8 mouse cellular contexts compared by ENCODE assay signal in the genomic region with DNA sequence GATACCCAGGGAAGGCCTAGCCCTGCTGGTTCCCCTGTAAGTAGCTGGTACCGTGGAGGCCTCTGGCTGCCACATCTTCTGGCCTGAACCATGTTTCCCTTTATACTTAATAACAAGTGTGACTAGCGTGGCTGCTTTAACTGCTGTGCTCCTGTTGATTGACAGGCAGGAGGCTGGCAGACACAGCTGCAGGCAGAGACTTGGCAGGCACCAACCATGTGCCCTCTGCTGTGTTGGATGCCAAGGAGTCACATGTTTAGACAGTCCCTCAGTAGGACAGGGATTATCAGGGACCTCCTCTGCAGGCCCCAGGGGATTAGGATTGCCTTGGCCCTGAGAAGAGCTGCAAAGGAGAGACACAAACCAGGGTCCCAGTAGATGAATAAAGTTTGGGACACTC. TPM values are rescaled to one million over a fixed set of nuclear protein-coding genes. Genes with fewer than 3 reads are reported as not detected.
DNase-seq lines count a peak whose midpoint lies in the region; ATAC-seq and TF ChIP-seq lines count a peak whose summit lies in the region.

No protein-coding gene starts in this region.

- no peaks in the 10 kb centered on the region for H3K4me1 ChIP-seq in heart, embryonic 12.5 days (replicated peaks)
- H3K4me1 ChIP-seq in midbrain, embryonic 14.5 days (ENCODE audit: control insufficient read depth, insufficient read depth, low read length): 0 out of 2 replicates have a peak, but pooled peaks cover 8% of the 10 kb centered on the region
- H3K4me1 ChIP-seq in midbrain, embryonic 11.5 days (ENCODE audit: control insufficient read depth, insufficient read depth, low read length): no peaks in the 10 kb centered on the region

- no peaks in the 10 kb centered on the region; the same call in 1 of the 2 replicates for H3K9me3 ChIP-seq in heart, embryonic 12.5 days (replicated peaks)
- H3K9me3 ChIP-seq in midbrain, embryonic 14.5 days (ENCODE audit: control insufficient read depth, low read length): no peaks in the 10 kb centered on the region
- H3K9me3 ChIP-seq in midbrain, embryonic 11.5 days (ENCODE audit: control insufficient read depth, low read length): no peaks in the 10 kb centered on the region

- H3K27me3 ChIP-seq in heart, embryonic 12.5 days (replicated peaks): no peaks in the 10 kb centered on the region
- no peaks in the 10 kb centered on the region for H3K27me3 ChIP-seq in midbrain, embryonic 14.5 days (ENCODE audit: control insufficient read depth, insufficient read depth, low read length)
- H3K27me3 ChIP-seq in midbrain, embryonic 11.5 days (ENCODE audit: control insufficient read depth, insufficient read depth, low read length): no peaks in the 10 kb centered on the region
- H3K27me3 ChIP-seq in myocyte (ENCODE audit: control insufficient read depth, insufficient read depth, insufficient read length): no peaks in the 10 kb centered on the region

- no peaks in the 10 kb centered on the region for H3K79me2 ChIP-seq in myocyte (ENCODE audit: control insufficient read depth, insufficient read depth)

- peak; percentile 97 for DNase-seq in heart, adult 11 months
- DNase-seq in midbrain, embryonic 14.5 days: peak; percentile 71
- no peak for DNase-seq in midbrain, embryonic 11.5 days (ENCODE audit: low spot score, missing footprints)
- DNase-seq in heart, adult 9 months (ENCODE audit: low spot score in 2 of 2): peak; percentile 64 to 66
- no peak for DNase-seq in urinary bladder, postnatal 14 days (ENCODE audit: low spot score)
- DNase-seq in left cerebral cortex, adult 9 months (ENCODE audit: low spot score in 2 of 2): no peak

- H3K36me3 ChIP-seq in heart, embryonic 12.5 days: no peaks in the 10 kb centered on the region
- no peaks in the 10 kb centered on the region for H3K36me3 ChIP-seq in midbrain, embryonic 14.5 days (ENCODE audit: control insufficient read depth, insufficient read depth, low read length)
- no peaks in the 10 kb centered on the region for H3K36me3 ChIP-seq in midbrain, embryonic 11.5 days (ENCODE audit: control insufficient read depth, insufficient read depth, low read length)
- no peaks in the 10 kb centered on the region for H3K36me3 ChIP-seq in myocyte (ENCODE audit: control insufficient read depth, insufficient read depth)

- H3K4me2 ChIP-seq in heart, embryonic 12.5 days: no peak overlapping the region
- no peak overlapping the region for H3K4me2 ChIP-seq in midbrain, embryonic 14.5 days (ENCODE audit: low read length)
- no peak overlapping the region for H3K4me2 ChIP-seq in midbrain, embryonic 11.5 days
- peak overlapping the region; percentile 26 for H3K4me2 ChIP-seq in myocyte (ENCODE audit: low read depth)

- 62% methylated on average over 2 of the region's 2 CpGs for WGBS in heart, embryonic 12.5 days
- WGBS in midbrain, embryonic 14.5 days: 43% methylated on average over 2 of the region's 2 CpGs
- WGBS in midbrain, embryonic 11.5 days: 80% methylated on average over 2 of the region's 2 CpGs

- H3ac ChIP-seq in myocyte (ENCODE audit: control insufficient read depth, insufficient read length): no peak overlapping the region

- no peak overlapping the region for H3K9ac ChIP-seq in heart, embryonic 12.5 days
- no peak overlapping the region for H3K9ac ChIP-seq in midbrain, embryonic 14.5 days (replicated peaks; ENCODE audit: low read length)
- H3K9ac ChIP-seq in midbrain, embryonic 11.5 days (ENCODE audit: low read length): no peak overlapping the region

- no peak for ATAC-seq in heart, embryonic 12.5 days (ENCODE audit: insufficient number of reproducible peaks, low FRiP score)
- peak; percentile 73 for ATAC-seq in midbrain, embryonic 14.5 days (ENCODE audit: low FRiP score, low TSS enrichment)
- ATAC-seq in midbrain, embryonic 11.5 days (ENCODE audit: low FRiP score): no peak

- no peak for TF ChIP-seq POLR2A in myocyte (IDR thresholded peaks at IDR 0.05; ENCODE audit: insufficient read length, low read depth)

- no peak overlapping the region for H3K4me3 ChIP-seq in heart, embryonic 12.5 days
- H3K4me3 ChIP-seq in midbrain, embryonic 14.5 days (replicated peaks; ENCODE audit: low read depth, low read length): no peak overlapping the region
- no peak overlapping the region for H3K4me3 ChIP-seq in midbrain, embryonic 11.5 days (ENCODE audit: low read depth, low read length)
- H3K4me3 ChIP-seq in myocyte: no peak overlapping the region

- no peak overlapping the region for H3K27ac ChIP-seq in heart, embryonic 12.5 days (ENCODE audit: poor library complexity, severe bottlenecking)
- 0 out of 2 replicates have a peak overlapping the region, but pooled peaks have one; percentile 37 for H3K27ac ChIP-seq in midbrain, embryonic 14.5 days (replicated peaks; ENCODE audit: low read depth, low read length)
- H3K27ac ChIP-seq in midbrain, embryonic 11.5 days (ENCODE audit: low read depth, low read length): no peak overlapping the region

TF ChIP-seq in myocyte, 11 proteins besides CTCF, POLR2A, EP300 and RAD21:
- TF ChIP-seq TCF3 (IDR thresholded peaks at IDR 0.05; ENCODE audit: insufficient read length, low read depth): peak; percentile 72
- no peak for TF ChIP-seq MAX (IDR thresholded peaks at IDR 0.05; ENCODE audit: low read depth)
- no peak for TF ChIP-seq POLR2AphosphoS2 (IDR thresholded peaks at IDR 0.05; ENCODE audit: insufficient read length, low read depth)
- TF ChIP-seq REST (IDR thresholded peaks at IDR 0.05; ENCODE audit: insufficient read depth, insufficient read length): no peak
- TF ChIP-seq USF1 (IDR thresholded peaks at IDR 0.05; ENCODE audit: low read depth): peak; percentile 35
- TF ChIP-seq MYOD1 (IDR thresholded peaks at IDR 0.05; ENCODE audit: control insufficient read depth in 1 of 3, insufficient read length in 2 of 3, low read depth in 2 of 3): peak; percentile 94 to 99 (median 96)
- TF ChIP-seq TCF12 (IDR thresholded peaks at IDR 0.05; ENCODE audit: insufficient read depth, poor library complexity, severe bottlenecking): peak; percentile 43
- no peak for TF ChIP-seq CEBPB (IDR thresholded peaks at IDR 0.05; ENCODE audit: insufficient read depth, poor library complexity, severe bottlenecking)
- TF ChIP-seq MYOG (IDR thresholded peaks at IDR 0.05; ENCODE audit: control insufficient read depth in 1 of 3, insufficient read depth in 1 of 3, insufficient read length in 2 of 3, low read depth in 2 of 3): peak; percentile 84 to 97 (median 86)
- no peak for TF ChIP-seq E2F4 (IDR thresholded peaks at IDR 0.05; ENCODE audit: insufficient read depth)
- no peak for TF ChIP-seq SRF (IDR thresholded peaks at IDR 0.05; ENCODE audit: control insufficient read depth, insufficient read length, low read depth)

RNA-seq across cellular contexts. Expression of gene Plet1, which starts 53.6 kb away (rescaled TPM):
- 0.44 and 0.46 TPM in 2 replicates for polyA plus RNA-seq in heart, embryonic 12.5 days (2016; fragmentation: Nextera tagmentation; extraction: Ambion mirVana)
- polyA plus RNA-seq in midbrain, embryonic 14.5 days (2014; fragmentation: Nextera tagmentation; extraction: Ambion mirVana): 0.39 and 0.50 TPM in 2 replicates
- polyA plus RNA-seq in midbrain, embryonic 11.5 days (2014; fragmentation: Nextera tagmentation; extraction: Ambion mirVana): 0.52 and 0.78 TPM in 2 replicates
- polyA plus RNA-seq in myocyte (2012; fragmentation: generic; extraction: Trizol): 7.9 TPM

Comparison
In these comparisons a context has a peak if more than half of its experiments do, and no peak if none do; other contexts are left out.
1. DNase-seq: peak in heart, adult 11 months (single experiment), midbrain, embryonic 14.5 days (single experiment) and heart, adult 9 months (2 of 2); none in midbrain, embryonic 11.5 days (single experiment), urinary bladder, postnatal 14 days (single experiment) and left cerebral cortex, adult 9 months (0 of 2).